Mouse (Mus musculus) olfactory bulb, adult 2 months (tissue): ENCODE results near the gene Mrtfb.

Source experiments
- CTCF ChIP-seq: fragments of 200-500 bp; IDR thresholded peaks from 2 replicates; pipeline ENCODE4 v1.5.1; 2012; ENCODE audit warnings: low read depth, mild to moderate bottlenecking, low read length, moderate library complexity; ENCODE audit not compliant: insufficient read depth
- POLR2A ChIP-seq: fragments of 200-500 bp; IDR thresholded peaks from 2 replicates; pipeline ENCODE4 v1.6.1; 2012; ENCODE audit warnings: mild to moderate bottlenecking, low read depth, low read length, moderate library complexity; ENCODE audit not compliant: insufficient read depth

- TF ChIP-seq POLR2A: no peak
- TF ChIP-seq CTCF: no peak
Observed at GRCm38 (mm10) chr16:13428806-13429205, 172.5 kb downstream of the Mrtfb start.
